Mouse (Mus musculus) monocyte, adult 2 months (primary cell): Measurements from ENCODE around the gene Sgta.

ENCODE experiments used
- DNase-seq, 2 experiments: peaks; one replicate each; pipeline ENCODE4 v3.0.0; 2022; ENCODE audit warnings: low spot score in 2 of 2, low read depth in 1 of 2

The Sgta gene

GRCm38 (mm10) chr10:81021547-81022110 is 38.4 kb downstream of the Sgta start:
- no peak for DNase-seq

DNA sequence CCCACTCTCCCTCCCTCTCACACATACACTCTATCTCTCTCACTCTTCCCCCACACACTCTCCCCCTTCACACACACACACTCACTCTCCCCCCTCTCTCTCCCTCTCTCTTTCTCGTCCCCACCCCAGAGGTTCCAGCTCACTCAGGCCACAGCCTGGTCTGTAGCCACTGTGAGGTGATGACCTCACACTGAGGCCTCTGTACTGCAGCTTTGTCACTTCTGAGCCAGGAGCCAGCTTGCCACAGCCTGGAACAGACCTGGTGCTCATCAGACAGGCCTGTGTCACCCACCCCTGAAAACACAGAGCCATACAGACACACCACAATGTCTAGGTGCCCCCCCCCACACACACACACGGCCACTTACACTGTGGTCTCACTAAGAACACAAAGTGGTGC is 39.8 kb downstream of the Sgta start:
- DNase-seq: no peak

DNA sequence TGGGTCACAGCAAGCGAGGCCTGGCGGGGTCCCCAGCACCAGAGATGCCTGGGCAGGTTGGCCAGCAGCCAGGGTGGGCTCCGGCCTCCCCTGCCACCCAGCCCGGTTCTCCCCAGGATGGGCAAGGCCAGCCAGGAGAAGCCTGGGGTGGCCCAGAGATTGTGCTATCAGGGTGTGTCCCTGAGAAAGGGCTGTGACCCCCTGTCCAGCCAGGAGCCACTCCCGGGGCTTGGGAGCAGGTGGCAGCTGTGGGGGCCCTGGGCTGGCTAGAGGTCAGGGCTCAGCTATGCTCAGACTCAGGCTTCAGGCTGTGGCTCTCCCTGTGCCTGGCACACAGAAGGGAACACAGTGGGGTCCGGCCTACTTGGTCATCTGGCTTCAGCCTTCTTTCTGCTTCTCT is 40.3 kb downstream of the Sgta start:
- no peak for DNase-seq

DNA sequence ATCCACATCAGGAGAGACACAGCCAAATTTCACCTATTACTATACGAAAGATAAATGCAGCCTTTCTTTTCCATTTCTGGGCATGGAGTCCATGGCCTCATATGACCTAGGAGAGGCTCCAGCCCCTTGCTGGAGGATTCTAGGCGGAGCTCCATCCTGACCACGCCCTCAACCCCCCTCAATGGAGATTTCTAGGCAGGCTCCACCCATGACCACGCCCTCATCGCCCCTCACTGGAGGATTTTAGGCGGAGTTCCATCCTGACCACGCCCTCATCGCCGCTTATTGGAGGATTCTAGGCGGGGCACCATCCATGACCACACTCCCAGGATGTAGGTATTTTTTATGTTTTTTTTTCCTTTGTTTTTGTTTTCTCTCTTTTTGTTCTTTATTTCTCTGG is 41.7 kb downstream of the Sgta start:
- DNase-seq: no peak

- DNase-seq: peak in 1 of 2 experiments; percentile 39
Measured at GRCm38 (mm10) chr10:81016645-81017044, 43.3 kb downstream of the Sgta start.

GRCm38 (mm10) chr10:81015666-81016065 is 44.3 kb downstream of the Sgta start:
- no peak for DNase-seq

- peak; percentile 88 to 89 for DNase-seq
Measured at GRCm38 (mm10) chr10:81014393-81015384, 45.3 kb downstream of the Sgta start, which contains the start of gene Gng7. Gene Gng7, minus strand, starts transcription at chr10:81014945.

- no peak for DNase-seq
Measured at GRCm38 (mm10) chr10:81010851-81011250, 49.1 kb downstream of the Sgta start.

- no peak for DNase-seq
Measured at GRCm38 (mm10) chr10:81007240-81007639, 52.7 kb downstream of the Sgta start.

- no peak for DNase-seq
Measured at GRCm38 (mm10) chr10:81006005-81006677, 53.8 kb downstream of the Sgta start.

DNA sequence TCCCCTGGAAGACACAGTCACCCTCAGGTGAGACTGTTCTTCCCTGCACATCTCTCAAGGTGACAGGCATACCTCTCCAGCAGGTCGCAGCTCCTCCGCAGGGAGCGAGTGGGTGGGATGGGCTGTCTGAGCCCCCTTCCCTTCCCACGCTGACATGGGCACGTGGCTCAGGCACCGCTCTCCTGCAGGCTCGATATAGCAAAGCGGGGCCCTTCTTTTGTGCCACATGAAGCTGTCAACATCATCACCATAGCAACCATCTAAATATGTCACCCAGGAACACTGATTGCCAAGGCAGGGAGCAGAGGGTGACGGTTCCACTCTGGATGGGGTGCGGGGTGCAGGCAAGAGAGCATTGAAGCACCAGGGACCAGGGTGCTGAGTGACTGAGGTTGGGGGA is 58.8 kb downstream of the Sgta start:
- no peak for DNase-seq

GRCm38 (mm10) chr10:81000197-81001062 is 59.6 kb downstream of the Sgta start:
- DNase-seq: no peak

DNA sequence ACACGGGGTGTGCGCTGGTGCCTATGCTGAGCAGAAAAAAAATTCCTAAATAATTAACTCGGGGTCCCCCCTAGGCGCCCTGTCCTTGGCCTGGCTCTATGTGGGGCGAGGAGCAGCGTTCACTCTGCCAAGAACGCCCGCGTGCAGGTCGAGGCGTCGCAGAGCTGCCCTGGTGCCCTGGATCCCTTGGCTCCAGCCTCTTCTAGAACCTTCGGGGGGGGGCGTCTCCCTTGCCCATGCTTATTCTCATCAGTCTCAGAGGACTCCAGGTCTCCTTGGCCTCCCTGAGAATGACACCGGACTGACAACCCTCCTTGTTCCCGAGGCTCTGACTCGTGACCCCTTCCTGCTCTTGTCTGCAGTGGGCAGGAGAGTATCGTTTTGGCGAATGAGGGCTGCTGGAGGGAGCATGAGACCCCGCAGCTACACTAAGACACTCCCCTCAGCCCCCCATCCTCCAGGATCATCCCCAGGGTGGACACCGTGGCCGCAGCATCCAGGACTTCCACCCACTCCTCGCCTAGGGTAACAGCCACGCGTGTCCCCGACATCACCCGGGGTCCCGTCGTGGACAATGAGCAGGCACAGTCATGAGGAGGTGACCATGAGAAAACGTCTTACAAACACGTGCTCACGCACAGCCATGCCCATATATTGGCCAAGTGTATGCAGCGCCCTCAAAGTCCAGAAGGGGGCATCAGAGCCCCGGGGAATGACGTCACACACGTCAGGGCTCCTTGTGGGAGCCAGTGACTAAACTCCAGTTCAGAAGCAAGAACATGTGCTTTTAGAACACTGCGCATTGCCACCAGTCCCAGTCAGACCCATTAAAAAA is 60.4 kb downstream of the Sgta start:
- DNase-seq: peak; percentile 87 to 91

- DNase-seq: no peak
Measured at GRCm38 (mm10) chr10:80998778-80999177, 61.2 kb downstream of the Sgta start.

DNA sequence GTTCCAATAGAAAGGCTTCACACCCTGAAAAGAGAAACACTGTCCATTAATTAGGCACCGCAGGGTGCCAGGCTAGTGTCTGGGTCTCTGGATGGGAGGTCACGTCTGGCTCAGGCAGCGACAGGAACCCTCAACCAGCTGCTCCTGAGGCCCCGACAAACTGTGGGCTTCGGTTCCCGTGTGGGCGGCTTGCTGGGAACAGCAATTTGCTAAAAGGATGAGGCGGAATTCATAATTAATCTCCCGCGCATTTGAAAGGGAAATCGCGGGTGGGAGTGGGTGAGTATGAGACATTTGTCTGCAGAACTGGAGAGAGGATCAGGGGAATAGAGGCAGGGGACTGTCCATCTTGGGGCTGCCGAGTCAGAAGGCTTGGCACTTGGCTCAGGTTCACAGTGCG is 62.0 kb downstream of the Sgta start:
- no peak for DNase-seq

DNA sequence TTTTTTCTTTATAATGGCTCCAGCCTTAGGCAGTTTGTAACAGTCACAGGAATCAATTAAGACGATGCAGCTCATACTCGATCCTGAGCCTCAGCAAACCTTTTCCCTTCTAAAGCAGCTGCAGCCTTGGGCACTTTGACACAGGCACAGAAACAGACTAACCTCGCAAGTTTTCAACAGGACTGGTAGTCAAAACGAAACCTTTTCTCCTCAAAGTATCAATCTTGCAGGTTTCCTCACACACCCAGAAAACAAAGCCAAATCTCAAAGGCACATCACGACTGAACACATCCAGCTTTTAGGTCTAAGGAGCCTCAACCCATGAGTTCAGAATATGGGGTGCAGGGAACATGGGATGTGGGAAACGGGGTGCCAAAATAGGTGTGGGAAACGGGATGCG is 62.6 kb downstream of the Sgta start:
- DNase-seq: no peak

DNA sequence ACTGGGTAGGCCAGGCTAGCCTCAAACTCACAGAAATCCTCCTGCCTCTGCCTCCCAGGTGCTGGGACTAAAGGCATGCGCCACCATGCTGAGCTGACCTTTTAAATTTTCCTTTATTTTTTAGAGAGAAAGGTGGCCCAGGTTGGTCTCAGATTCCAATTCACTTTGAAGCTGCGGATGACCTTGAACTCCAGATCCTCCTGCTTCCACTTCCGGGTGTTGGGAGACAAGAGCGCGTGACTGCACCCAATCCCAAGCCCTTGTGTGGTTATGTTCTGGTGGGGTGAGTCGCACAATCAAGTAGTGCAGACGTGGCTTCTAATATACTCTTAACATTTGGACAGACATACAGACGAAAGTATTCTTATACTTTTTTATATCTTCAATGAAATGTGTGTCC is 63.5 kb downstream of the Sgta start:
- DNase-seq: no peak

- DNase-seq: peak; percentile 33 to 72
Measured at GRCm38 (mm10) chr10:80995091-80995632, 64.8 kb downstream of the Sgta start.

DNA sequence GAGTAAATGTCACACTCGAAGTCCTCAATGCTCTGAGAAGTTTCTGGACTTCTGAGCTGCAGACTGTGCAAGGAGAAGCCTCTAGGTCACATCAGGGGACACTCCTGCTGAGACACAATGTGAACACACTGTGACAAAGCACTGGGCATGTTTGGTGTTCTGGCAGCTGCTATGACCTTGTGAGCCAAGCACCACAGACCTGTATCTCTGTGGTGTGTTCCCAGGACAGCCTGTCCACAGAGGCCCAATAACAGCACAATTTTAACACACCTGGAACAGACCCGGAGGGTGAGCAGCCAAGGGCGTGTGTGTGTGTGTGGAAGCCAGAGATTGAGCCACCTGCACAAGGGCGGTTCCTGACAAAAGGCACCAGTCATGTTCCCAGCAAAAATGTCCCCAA is 65.4 kb downstream of the Sgta start:
- DNase-seq: no peak
